Mouse (Mus musculus): ENCODE measurements at regions not wholly inside any gene's neighbourhood (a gene's known extent, or its start where the extent isn't known, plus 50 kb on each side); places are given as distances from the start of the nearest gene placed in this dataset.

DNA sequence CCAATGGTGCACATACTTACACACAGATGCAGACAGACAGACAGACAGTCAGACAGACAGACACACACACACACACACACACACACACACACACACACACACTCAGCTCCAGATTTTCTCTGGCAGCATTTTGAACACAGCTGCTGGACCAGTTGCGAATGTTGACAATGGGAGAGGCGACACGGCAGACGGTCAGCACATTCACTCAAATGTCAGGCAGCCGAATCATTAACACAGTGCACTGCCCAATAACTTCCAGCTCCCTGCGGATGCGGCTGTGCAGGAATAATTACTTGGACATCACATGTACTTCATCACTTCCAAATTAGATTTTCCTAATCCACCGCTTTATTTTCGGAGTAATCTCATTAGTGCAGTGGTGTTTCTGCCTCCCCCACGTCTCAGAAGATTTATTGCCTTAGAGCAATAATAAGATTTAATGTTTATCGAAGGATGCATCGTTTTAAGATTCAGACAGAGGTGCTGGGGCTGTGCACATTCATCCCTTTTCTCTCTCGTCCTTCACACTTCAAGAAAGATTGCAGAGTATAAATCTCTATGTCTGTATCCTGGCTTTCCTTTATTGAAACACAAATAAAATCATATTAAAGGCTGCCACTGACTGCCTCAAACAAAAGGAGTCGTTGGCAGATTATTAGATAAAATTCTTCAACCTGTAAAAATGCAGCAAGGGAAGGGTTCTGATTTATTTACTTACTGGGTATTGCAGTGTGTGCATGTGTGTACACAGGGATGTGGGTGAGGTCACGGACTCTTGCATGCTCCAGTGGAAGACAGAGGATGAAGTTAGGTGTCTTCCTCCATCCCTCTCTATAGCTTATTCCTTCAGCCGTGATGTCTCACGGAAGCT, 70.9 kb upstream of the Gas2 start:
- no peak overlapping the region for H3K27ac ChIP-seq (ENCODE audit: insufficient read depth, low read length)
- DNase-seq (ENCODE audit: low read depth in 1 of 2, low spot score in 2 of 2) = no peak
- no peaks in the 10 kb centered on the region for H3K27me3 ChIP-seq (ENCODE audit: control insufficient read depth, insufficient read depth, low read length)
- H3K36me3 ChIP-seq (ENCODE audit: control insufficient read depth, insufficient read depth, low read length) = no peaks in the 10 kb centered on the region
- 84% methylated on average over 17 of the region's 17 CpGs for WGBS
- H3K4me1 ChIP-seq (ENCODE audit: control insufficient read depth, insufficient read depth, insufficient read length) = no peaks in the 10 kb centered on the region
- TF ChIP-seq CTCF (IDR thresholded peaks at IDR 0.05; ENCODE audit: extremely low read depth, insufficient read depth, insufficient read length, insufficient replicate concordance) = no peak
- no peak overlapping the region for H3K4me3 ChIP-seq (ENCODE audit: extremely low read depth, insufficient read depth, insufficient read length)

DNA sequence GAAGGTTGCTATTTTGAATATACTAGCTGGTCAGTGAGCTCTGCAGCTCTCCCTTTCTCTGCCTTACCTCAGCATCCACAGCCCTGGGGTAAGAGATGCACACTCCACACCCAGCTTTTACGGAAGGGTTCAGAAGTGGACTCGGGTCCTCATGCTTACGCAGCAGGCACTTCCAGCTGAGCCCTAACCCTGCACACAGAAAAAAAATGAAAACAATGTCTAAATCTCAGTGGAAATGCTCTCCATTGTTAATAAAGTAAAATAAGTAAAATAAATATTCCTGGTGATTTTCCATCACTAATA, 70.3 kb upstream of the Gas2 start:
- TF ChIP-seq POLR2A (IDR thresholded peaks at IDR 0.05; ENCODE audit: low read depth, low read length) (no peak), CTCF (IDR thresholded peaks at IDR 0.05; ENCODE audit: extremely low read depth, insufficient read depth, insufficient read length, insufficient replicate concordance) (no peak)
- Histone ChIP-seq H3K27me3 (ENCODE audit: control insufficient read depth, insufficient read depth, low read length) (no peaks in the 10 kb centered on the region), H3K4me1 (ENCODE audit: control insufficient read depth, insufficient read depth, insufficient read length) (no peaks in the 10 kb centered on the region), H3K27ac (ENCODE audit: insufficient read depth, low read length) (no peak overlapping the region), H3K36me3 (ENCODE audit: control insufficient read depth, insufficient read depth, low read length) (no peaks in the 10 kb centered on the region), H3K4me3 (ENCODE audit: extremely low read depth, insufficient read depth, insufficient read length) (no peak overlapping the region)
- 88% methylated on average over 3 of the region's 3 CpGs for WGBS
- DNase-seq (ENCODE audit: low read depth in 1 of 2, low spot score in 2 of 2) = no peak
